Mouse (Mus musculus) cerebellum, adult 11-12 months (tissue): Measurements from ENCODE around the gene Gm28539.
"Not testable (repeated sequence)": the region's sequence is repeated elsewhere in the genome, so short reads cannot be mapped to it uniquely, and the experiment has no call there.

Experiments
- DNase-seq: peaks from one replicate; pipeline ENCODE4 v3.0.0; 2022

Gene Gm28539

GRCm38 (mm10) chr16:18836468-18837208 lies at the start of gene Gm28539, which contains the start of gene 2510002D24Rik:
TSS of gene Gm28539 (plus strand) at chr16:18836584.
TSS of gene 2510002D24Rik (plus strand) at chr16:18836578.
- DNase-seq: peak; percentile 96

- no peak for DNase-seq
These were observed 49.7 kb upstream of the Gm28539 start for GRCm38 (mm10) chr16:18786652-18787051.

- no peak for DNase-seq
These were observed 47.6 kb upstream of the Gm28539 start for GRCm38 (mm10) chr16:18788627-18789406.

GRCm38 (mm10) chr16:18795223-18795899 lies 41.0 kb upstream of the Gm28539 start:
- DNase-seq: no peak

GRCm38 (mm10) chr16:18796645-18797044 lies 39.7 kb upstream of the Gm28539 start:
- DNase-seq: no peak

GRCm38 (mm10) chr16:18798151-18798550 lies 38.2 kb upstream of the Gm28539 start:
- DNase-seq: no peak

GRCm38 (mm10) chr16:18798841-18799240 lies 37.5 kb upstream of the Gm28539 start:
- no peak for DNase-seq

GRCm38 (mm10) chr16:18805746-18806145 lies 30.6 kb upstream of the Gm28539 start:
- no peak for DNase-seq

- DNase-seq: no peak
These were observed 27.4 kb upstream of the Gm28539 start for GRCm38 (mm10) chr16:18809001-18809400.

GRCm38 (mm10) chr16:18811032-18811431 lies 25.4 kb upstream of the Gm28539 start:
- no peak for DNase-seq

GRCm38 (mm10) chr16:18811468-18812384 lies 24.7 kb upstream of the Gm28539 start, which contains the start of the genes Ufd1 and Cdc45:
TSS of gene Ufd1 (plus strand) at chr16:18811779.
TSS of gene Cdc45 (minus strand) at chr16:18811987.
- peak; percentile 88 for DNase-seq

GRCm38 (mm10) chr16:18812385-18812910 lies 23.9 kb upstream of the Gm28539 start:
- DNase-seq: no peak

GRCm38 (mm10) chr16:18822356-18822755 lies 14.0 kb upstream of the Gm28539 start:
- no peak for DNase-seq

GRCm38 (mm10) chr16:18822925-18823324 lies 13.5 kb upstream of the Gm28539 start:
- no peak for DNase-seq

- no peak for DNase-seq
These were observed 7.8 kb upstream of the Gm28539 start for GRCm38 (mm10) chr16:18828630-18829029.

GRCm38 (mm10) chr16:18829102-18829501 lies 7.3 kb upstream of the Gm28539 start:
- DNase-seq: no peak

- no peak for DNase-seq
These were observed 2.9 kb upstream of the Gm28539 start for GRCm38 (mm10) chr16:18833486-18833885.

- DNase-seq: no peak
These were observed 314 bp upstream of the Gm28539 start for GRCm38 (mm10) chr16:18836073-18836467.

- DNase-seq: no peak
These were observed 2.0 kb downstream of the Gm28539 start for GRCm38 (mm10) chr16:18838346-18838745.

GRCm38 (mm10) chr16:18846301-18846820 lies 10.0 kb downstream of the Gm28539 start:
- no peak for DNase-seq

- not testable (repeated sequence) for DNase-seq
These were observed 13.3 kb downstream of the Gm28539 start for GRCm38 (mm10) chr16:18849521-18850190.
